Mouse (Mus musculus): ENCODE data around the gene Polr3gl.

The Polr3gl gene

GRCm38 (mm10) chr3:96573611-96574511 lies 20.1 kb downstream of the Polr3gl start:
- DNase-seq (ENCODE audit: low read depth, low spot score): no peak

GRCm38 (mm10) chr3:96571896-96572698 lies 21.9 kb downstream of the Polr3gl start:
- no peak for DNase-seq (ENCODE audit: low read depth, low spot score)

- DNase-seq (ENCODE audit: low read depth, low spot score): no peak
Observed at GRCm38 (mm10) chr3:96571336-96571735, 22.6 kb downstream of the Polr3gl start.

- no peak for DNase-seq (ENCODE audit: low read depth, low spot score)
Observed at GRCm38 (mm10) chr3:96570643-96571042, 23.3 kb downstream of the Polr3gl start.

- no peak for DNase-seq (ENCODE audit: low read depth, low spot score)
Observed at GRCm38 (mm10) chr3:96569966-96570605, 23.9 kb downstream of the Polr3gl start.

GRCm38 (mm10) chr3:96569506-96569905 lies 24.5 kb downstream of the Polr3gl start:
- DNase-seq (ENCODE audit: low read depth, low spot score): no peak

- no peak for DNase-seq (ENCODE audit: low read depth, low spot score)
Observed at GRCm38 (mm10) chr3:96568605-96569004, 25.4 kb downstream of the Polr3gl start.

- DNase-seq (ENCODE audit: low read depth, low spot score): no peak
Observed at GRCm38 (mm10) chr3:96566661-96567450, 27.1 kb downstream of the Polr3gl start.

GRCm38 (mm10) chr3:96565105-96565504 lies 28.9 kb downstream of the Polr3gl start:
- DNase-seq (ENCODE audit: low read depth, low spot score): no peak

GRCm38 (mm10) chr3:96564633-96565032 lies 29.3 kb downstream of the Polr3gl start:
- no peak for DNase-seq (ENCODE audit: low read depth, low spot score)

GRCm38 (mm10) chr3:96563911-96564632 lies 29.9 kb downstream of the Polr3gl start:
- no peak for DNase-seq (ENCODE audit: low read depth, low spot score)

- no peak for DNase-seq (ENCODE audit: low read depth, low spot score)
Observed at GRCm38 (mm10) chr3:96563267-96563666, 30.7 kb downstream of the Polr3gl start.

GRCm38 (mm10) chr3:96561946-96562681 lies 31.9 kb downstream of the Polr3gl start:
- DNase-seq (ENCODE audit: low read depth, low spot score): no peak

- DNase-seq (ENCODE audit: low read depth, low spot score): no peak
Observed at GRCm38 (mm10) chr3:96560881-96561668, 32.9 kb downstream of the Polr3gl start.

- no peak for DNase-seq (ENCODE audit: low read depth, low spot score)
Observed at GRCm38 (mm10) chr3:96559911-96560850, 33.8 kb downstream of the Polr3gl start.

GRCm38 (mm10) chr3:96559398-96559910 lies 34.5 kb downstream of the Polr3gl start:
- no peak for DNase-seq (ENCODE audit: low read depth, low spot score)

- DNase-seq (ENCODE audit: low read depth, low spot score): no peak
Observed at GRCm38 (mm10) chr3:96558668-96559196, 35.2 kb downstream of the Polr3gl start.

Data from retina, postnatal 7 days (tissue).